Mouse (Mus musculus) neutrophil, adult 5-6 weeks (primary cell): ENCODE results near the gene Pfas. TPM values are rescaled to one million over a fixed set of nuclear protein-coding genes. Genes with fewer than 3 reads are reported as not detected.
"Not testable (repeated sequence)": the region's sequence is repeated elsewhere in the genome, so short reads cannot be mapped to it uniquely, and the experiment has no call there.

Source experiments
- ATAC-seq: fragments of 151-379, 151-347 bp; 2 replicates; pipeline ENCODE4 v1.8.0; 2017; ENCODE audit warnings: mild to moderate bottlenecking, moderate TSS enrichment; ENCODE audit not compliant: insufficient number of reproducible peaks, poor library complexity, low FRiP score, severe bottlenecking; ENCODE audit errors: extremely low read depth
- total RNA-seq: library from RNA; stranded (forward); fragments of 200-1000 nt; gene quantifications from 2 replicates; pipeline ENCODE4 v1.2.3, GENCODE M21; 2017

The Pfas gene
- total RNA-seq, 1 experiment from 2014 or later = 16.4 TPM

GRCm38 (mm10) chr11:69020691-69021090 is 12.4 kb upstream of the Pfas start:
- ATAC-seq = no peak

- ATAC-seq = no peak
These were observed 8.5 kb upstream of the Pfas start for GRCm38 (mm10) chr11:69016755-69017154.

- peak; percentile 98 for ATAC-seq
These were observed 7.6 kb upstream of the Pfas start, which contains the start of gene Ctc1 for GRCm38 (mm10) chr11:69015644-69016441. Ctc1 (plus strand) TSS chr11:69015911.

- ATAC-seq = peak; percentile 66
These were observed 3.9 kb upstream of the Pfas start for GRCm38 (mm10) chr11:69012071-69012601.

GRCm38 (mm10) chr11:69011445-69011844 is 3.2 kb upstream of the Pfas start:
- not testable (repeated sequence) for ATAC-seq

GRCm38 (mm10) chr11:69010400-69011323 is 2.4 kb upstream of the Pfas start:
- ATAC-seq = no peak

- no peak for ATAC-seq
These were observed 1.2 kb upstream of the Pfas start for GRCm38 (mm10) chr11:69009508-69009907.

- ATAC-seq = not testable (repeated sequence)
These were observed 1.7 kb downstream of the Pfas start for GRCm38 (mm10) chr11:69006575-69006974.

- ATAC-seq = no peak
These were observed 3.1 kb downstream of the Pfas start for GRCm38 (mm10) chr11:69005193-69005592.

GRCm38 (mm10) chr11:69003592-69003991 is 4.7 kb downstream of the Pfas start:
- no peak for ATAC-seq

- not testable (repeated sequence) for ATAC-seq
These were observed 5.5 kb downstream of the Pfas start for GRCm38 (mm10) chr11:69002782-69003181.

- no peak for ATAC-seq
These were observed 11.2 kb downstream of the Pfas start for GRCm38 (mm10) chr11:68997080-68997479.

GRCm38 (mm10) chr11:68994377-68994776 is 13.9 kb downstream of the Pfas start:
- ATAC-seq = no peak

- ATAC-seq = no peak
These were observed 15.1 kb downstream of the Pfas start for GRCm38 (mm10) chr11:68993122-68993521.

- no peak for ATAC-seq
These were observed 19.9 kb downstream of the Pfas start for GRCm38 (mm10) chr11:68988341-68988740.

GRCm38 (mm10) chr11:68987365-68987882 is 20.8 kb downstream of the Pfas start:
- ATAC-seq = no peak

GRCm38 (mm10) chr11:68982639-68983369 is 25.5 kb downstream of the Pfas start:
- ATAC-seq = peak; percentile 71

- no peak for ATAC-seq
These were observed 27.3 kb downstream of the Pfas start for GRCm38 (mm10) chr11:68980919-68981318.

- ATAC-seq = no peak
These were observed 28.9 kb downstream of the Pfas start for GRCm38 (mm10) chr11:68979320-68979733.
